ENCODE assay signal across 17 mouse cellular contexts in the genomic region with DNA sequence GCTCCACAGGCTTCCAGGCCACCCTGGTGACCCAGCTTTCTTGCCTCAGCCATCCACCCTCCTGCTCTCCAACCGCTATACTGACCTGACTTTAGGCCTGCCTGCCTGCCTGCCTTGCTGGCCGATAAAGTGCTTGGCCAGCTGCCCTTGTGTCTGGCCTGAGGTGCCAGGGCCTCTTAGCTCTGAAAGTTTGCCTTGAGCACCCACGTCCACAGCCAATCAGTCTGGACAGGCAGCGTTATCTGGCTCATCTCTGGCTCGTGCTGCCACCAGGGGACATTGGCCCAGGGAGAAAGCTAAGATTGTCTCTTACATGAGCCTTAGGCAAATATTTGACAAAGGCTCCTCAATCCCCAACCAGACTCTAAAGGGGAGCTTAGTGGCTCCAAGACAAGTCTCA.
DNase-seq lines count a peak whose midpoint lies in the region; ATAC-seq and TF ChIP-seq lines count a peak whose summit lies in the region.
"Had no signal": no experiment of that assay in that cellular context is flagged by ENCODE, and none has a peak within 500 bp of the region (broad histone marks: within the 10 kb centered on the region; RNA-seq: fewer than 3 reads in every experiment).

No protein-coding gene starts in this region.

- H3K27me3 ChIP-seq in stomach, embryonic 16.5 days (ENCODE audit: control insufficient read depth, insufficient read depth, low read length) = no peaks in the 10 kb centered on the region
- no peaks in the 10 kb centered on the region for H3K27me3 ChIP-seq in stomach, postnatal 0 days (ENCODE audit: control insufficient read depth, insufficient read depth, low read length)
- H3K27me3 ChIP-seq in heart, embryonic 15.5 days = no peaks in the 10 kb centered on the region
- H3K27me3 ChIP-seq in hindbrain, embryonic 14.5 days (ENCODE audit: control insufficient read depth, insufficient read depth, low read length) = no peaks in the 10 kb centered on the region
- H3K27me3 ChIP-seq: embryonic facial prominence, embryonic 12.5 days; liver, embryonic 15.5 days; neural tube, embryonic 15.5 days; stomach, embryonic 15.5 days had no signal

- no peaks in the 10 kb centered on the region for H3K9me3 ChIP-seq in stomach, embryonic 16.5 days (replicated peaks; ENCODE audit: control insufficient read depth, low read length)
- no peaks in the 10 kb centered on the region for H3K9me3 ChIP-seq in stomach, postnatal 0 days (ENCODE audit: control insufficient read depth, low read length)
- H3K9me3 ChIP-seq in heart, embryonic 15.5 days (replicated peaks) = no peaks in the 10 kb centered on the region
- H3K9me3 ChIP-seq in hindbrain, embryonic 14.5 days (ENCODE audit: control insufficient read depth, low read length) = no peaks in the 10 kb centered on the region
- H3K9me3 ChIP-seq: embryonic facial prominence, embryonic 12.5 days; liver, embryonic 15.5 days; megakaryocyte, embryonic 14.5 days; neural tube, embryonic 15.5 days; stomach, embryonic 15.5 days had no signal

- no peak for ATAC-seq in stomach, embryonic 16.5 days (ENCODE audit: insufficient read depth, low FRiP score)
- no peak for ATAC-seq in stomach, postnatal 0 days (ENCODE audit: low FRiP score, low TSS enrichment)
- no peak for ATAC-seq in heart, embryonic 15.5 days (replicated peaks; ENCODE audit: insufficient number of reproducible peaks, insufficient read depth, low FRiP score, low read depth)
- no peak for ATAC-seq in hindbrain, embryonic 14.5 days (ENCODE audit: low FRiP score)

- peak; percentile 53 for DNase-seq in gastrocnemius, adult 2 months
- no peak for DNase-seq in gastrocnemius, adult 18-20 months (ENCODE audit: low spot score)
- no peak for DNase-seq in stomach, postnatal 0 days (ENCODE audit: low spot score)
- DNase-seq in lung, postnatal 14 days = peak; percentile 25
- no peak for DNase-seq in hindbrain, embryonic 14.5 days (ENCODE audit: low spot score)
- no peak for DNase-seq in left cerebral cortex, adult 8-10 months (ENCODE audit: low spot score in 2 of 2)
- DNase-seq: cerebellum, postnatal 36 days; kidney, postnatal 14 days; retina, postnatal 1 day; thymus, postnatal 4 days had no signal

- no peak for TF ChIP-seq CTCF in gastrocnemius, adult 2 months (IDR thresholded peaks at IDR 0.05)
- no peak for TF ChIP-seq CTCF in stomach, postnatal 0 days (IDR thresholded peaks at IDR 0.05; ENCODE audit: low read depth)

- 0 out of 2 replicates have a peak overlapping the region, but pooled peaks have one; percentile 7 for H3K9ac ChIP-seq in stomach, embryonic 16.5 days (ENCODE audit: low read length)
- H3K9ac ChIP-seq in stomach, postnatal 0 days (ENCODE audit: low read length) = no peak overlapping the region
- no peak overlapping the region for H3K9ac ChIP-seq in heart, embryonic 15.5 days
- H3K9ac ChIP-seq in hindbrain, embryonic 14.5 days = no peak overlapping the region
- H3K9ac ChIP-seq: embryonic facial prominence, embryonic 12.5 days; liver, embryonic 15.5 days; neural tube, embryonic 15.5 days; stomach, embryonic 15.5 days had no signal

- no peaks in the 10 kb centered on the region for H3K36me3 ChIP-seq in stomach, embryonic 16.5 days (ENCODE audit: control insufficient read depth, insufficient read depth, low read length)
- H3K36me3 ChIP-seq in stomach, postnatal 0 days (ENCODE audit: control insufficient read depth, insufficient read depth, low read length) = no peaks in the 10 kb centered on the region
- no peaks in the 10 kb centered on the region for H3K36me3 ChIP-seq in heart, embryonic 15.5 days
- no peaks in the 10 kb centered on the region for H3K36me3 ChIP-seq in hindbrain, embryonic 14.5 days (replicated peaks; ENCODE audit: control insufficient read depth, insufficient read depth)
- H3K36me3 ChIP-seq: embryonic facial prominence, embryonic 12.5 days; liver, embryonic 15.5 days; neural tube, embryonic 15.5 days; stomach, embryonic 15.5 days had no signal

- H3K4me2 ChIP-seq in stomach, embryonic 16.5 days (ENCODE audit: low read depth, low read length) = no peak overlapping the region
- no peak overlapping the region for H3K4me2 ChIP-seq in stomach, postnatal 0 days (replicated peaks; ENCODE audit: low read depth)
- no peak overlapping the region for H3K4me2 ChIP-seq in heart, embryonic 15.5 days
- H3K4me2 ChIP-seq in hindbrain, embryonic 14.5 days (replicated peaks) = no peak overlapping the region
- H3K4me2 ChIP-seq: embryonic facial prominence, embryonic 12.5 days; liver, embryonic 15.5 days; neural tube, embryonic 15.5 days; stomach, embryonic 15.5 days had no signal

- intact Hi-C loops in gastrocnemius, adult 2 months (cut with DNase I) = loop anchor here (1.0 to 5.0 kb wide), 2 partner anchors 102 to 206 kb away; a partner anchor contains a TSS

- 62% methylated on average over 5 of the region's 5 CpGs for WGBS in stomach, embryonic 16.5 days
- 59% methylated on average over 5 of the region's 5 CpGs for WGBS in stomach, postnatal 0 days
- WGBS in heart, embryonic 15.5 days = 44% methylated on average over 5 of the region's 5 CpGs
- 79% methylated on average over 5 of the region's 5 CpGs for WGBS in hindbrain, embryonic 14.5 days

- H3K4me1 ChIP-seq in stomach, embryonic 16.5 days (ENCODE audit: control insufficient read depth, insufficient read depth, low read length) = peaks cover 13% of the 10 kb centered on the region
- peaks cover 4% of the 10 kb centered on the region; the same call in 1 of the 2 replicates for H3K4me1 ChIP-seq in stomach, postnatal 0 days (replicated peaks; ENCODE audit: control insufficient read depth, insufficient read depth)
- peaks cover 68% of the 10 kb centered on the region for H3K4me1 ChIP-seq in heart, embryonic 15.5 days (replicated peaks)
- H3K4me1 ChIP-seq in hindbrain, embryonic 14.5 days (replicated peaks; ENCODE audit: control insufficient read depth, insufficient read depth, low read length) = no peaks in the 10 kb centered on the region
- H3K4me1 ChIP-seq: embryonic facial prominence, embryonic 12.5 days had no signal

- H3K27ac ChIP-seq in gastrocnemius, adult 2 months = no peak overlapping the region
- no peak overlapping the region for H3K27ac ChIP-seq in stomach, embryonic 16.5 days (ENCODE audit: low read length)
- no peak overlapping the region for H3K27ac ChIP-seq in stomach, postnatal 0 days (replicated peaks)
- peak overlapping the region; percentile 52 for H3K27ac ChIP-seq in heart, embryonic 15.5 days
- no peak overlapping the region for H3K27ac ChIP-seq in hindbrain, embryonic 14.5 days
- H3K27ac ChIP-seq: embryonic facial prominence, embryonic 12.5 days; liver, embryonic 15.5 days; neural tube, embryonic 15.5 days; stomach, embryonic 15.5 days had no signal

- H3K4me3 ChIP-seq in gastrocnemius, adult 2 months = no peak overlapping the region
- no peak overlapping the region for H3K4me3 ChIP-seq in stomach, embryonic 16.5 days (replicated peaks; ENCODE audit: low read length)
- no peak overlapping the region for H3K4me3 ChIP-seq in stomach, postnatal 0 days (ENCODE audit: low read depth, low read length)
- H3K4me3 ChIP-seq in heart, embryonic 15.5 days = no peak overlapping the region
- H3K4me3 ChIP-seq in hindbrain, embryonic 14.5 days (replicated peaks; ENCODE audit: low read length) = no peak overlapping the region
- H3K4me3 ChIP-seq: embryonic facial prominence, embryonic 12.5 days; liver, embryonic 15.5 days; megakaryocyte, embryonic 14.5 days; neural tube, embryonic 15.5 days; stomach, embryonic 15.5 days had no signal

- no peak for TF ChIP-seq EP300 in stomach, postnatal 0 days (optimal IDR thresholded peaks at IDR 0.05)

Comparison
In these comparisons a context has a peak if more than half of its experiments do, and no peak if none do; other contexts are left out.
1. DNase-seq: peak in gastrocnemius, adult 2 months (single experiment) and lung, postnatal 14 days (single experiment); none in gastrocnemius, adult 18-20 months (single experiment), stomach, postnatal 0 days (single experiment), hindbrain, embryonic 14.5 days (single experiment) and left cerebral cortex, adult 8-10 months (0 of 2).